Mouse (Mus musculus) layer of hippocampus, adult 11-12 months (tissue): ENCODE measurements around the gene Ccl25.
"Not testable (repeated sequence)": the region's sequence is repeated elsewhere in the genome, so short reads cannot be mapped to it uniquely, and the experiment has no call there.

Experiments
- DNase-seq: peaks from one replicate; pipeline ENCODE4 v3.0.0; 2022; ENCODE audit warnings: low spot score

Gene Ccl25

DNA sequence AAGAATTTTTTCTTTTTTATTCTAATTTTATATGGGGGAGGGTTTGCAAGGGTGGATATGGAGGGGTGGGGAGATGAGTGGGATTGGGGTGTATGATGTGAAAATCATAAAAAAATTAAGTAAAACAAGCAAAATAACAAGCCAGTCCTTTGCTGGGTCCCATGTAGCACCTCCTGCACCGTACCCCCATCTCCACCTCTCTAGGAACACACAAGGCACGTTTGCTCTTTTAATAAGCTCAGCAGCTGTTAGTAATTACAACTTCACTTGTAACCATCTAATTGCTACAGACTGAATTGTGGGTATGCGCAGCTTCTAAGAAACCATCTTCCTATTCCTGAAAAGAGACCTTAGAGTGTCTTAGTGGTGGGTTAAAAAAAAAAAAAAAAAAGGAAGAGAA lies 15.2 kb downstream of the Ccl25 start:
- DNase-seq = no peak

- no peak for DNase-seq
Observed at GRCm38 (mm10) chr8:4347661-4348060, 22.7 kb downstream of the Ccl25 start.

DNA sequence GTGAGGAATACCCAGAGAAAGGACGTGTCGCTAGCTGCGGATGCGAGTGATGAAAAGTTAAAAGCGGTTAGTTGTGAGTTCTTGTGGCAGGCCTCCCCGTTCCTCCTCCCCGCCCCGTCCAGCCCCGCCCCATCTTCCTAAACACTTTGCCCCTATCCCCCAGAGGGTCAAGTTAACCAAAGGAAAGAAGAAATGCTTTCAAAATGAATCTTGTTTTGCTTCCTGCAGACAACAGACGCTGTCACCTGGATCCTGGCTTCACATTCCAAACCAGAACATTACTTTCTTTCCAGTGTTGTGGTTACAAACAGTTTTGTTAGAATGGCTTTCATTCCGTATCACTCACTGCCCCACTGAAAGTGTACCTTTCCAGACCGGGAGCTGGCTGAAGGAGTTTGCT lies 23.3 kb downstream of the Ccl25 start:
- no peak for DNase-seq

DNA sequence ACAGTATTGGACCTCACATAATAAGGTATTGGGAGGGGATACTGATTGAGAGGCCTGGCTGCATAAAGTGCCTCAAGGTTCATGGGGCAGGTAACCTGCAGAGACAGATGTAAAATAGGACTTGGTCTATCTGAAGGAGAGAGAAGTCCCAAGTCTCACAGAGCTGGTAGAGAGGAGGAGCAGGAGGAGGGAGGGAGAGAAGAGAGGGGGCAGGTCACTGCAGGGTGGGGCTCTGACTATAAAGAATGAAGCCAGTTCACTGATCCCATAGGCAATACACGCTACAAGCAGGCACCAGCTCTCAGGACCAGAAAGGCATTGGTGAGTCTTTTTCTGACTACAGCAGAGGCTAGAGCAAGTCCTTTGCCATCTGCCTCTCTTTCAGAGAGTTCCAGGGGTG lies 24.3 kb downstream of the Ccl25 start:
- no peak for DNase-seq

DNA sequence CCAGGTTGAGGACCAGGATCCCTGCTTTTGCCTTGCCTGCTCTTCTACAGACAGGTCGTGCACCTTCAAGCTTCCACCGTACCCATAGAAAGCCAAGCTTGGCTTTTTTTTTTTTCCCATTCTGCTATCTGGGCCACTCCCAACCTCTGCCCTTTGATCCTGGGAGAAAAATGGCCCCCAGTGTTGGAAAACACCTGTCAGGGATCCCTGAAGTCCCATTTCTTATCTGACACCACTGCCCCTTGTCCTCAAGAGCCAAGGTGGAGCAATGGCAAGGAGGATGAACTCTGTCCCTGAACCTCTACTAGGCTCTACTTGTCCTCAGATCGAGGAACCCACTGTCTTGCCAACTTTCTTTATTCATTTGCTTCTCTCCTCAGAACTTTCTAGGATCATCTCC lies 25.6 kb downstream of the Ccl25 start:
- DNase-seq = no peak

DNA sequence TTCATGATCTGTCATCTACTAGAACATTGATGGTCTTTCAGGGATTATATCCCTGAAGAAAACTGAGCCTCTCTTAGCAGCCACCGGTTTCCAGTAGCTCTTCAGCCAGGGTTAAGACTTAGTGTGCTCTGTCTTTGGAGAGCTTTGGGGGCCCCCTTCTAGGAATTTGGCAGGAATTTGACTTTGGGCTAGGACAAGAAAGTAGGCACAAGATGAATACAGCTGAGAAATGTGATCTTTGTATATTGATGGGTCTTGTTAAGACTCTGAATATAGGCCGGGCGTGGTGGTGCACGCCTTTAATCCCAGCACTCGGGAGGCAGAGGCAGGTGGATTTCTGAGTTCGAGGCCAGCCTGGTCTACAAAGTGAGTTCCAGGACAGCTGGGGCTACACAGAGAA lies 27.6 kb downstream of the Ccl25 start:
- DNase-seq = not testable (repeated sequence)

- DNase-seq = no peak
Observed at GRCm38 (mm10) chr8:4353741-4354140, 28.7 kb downstream of the Ccl25 start.

GRCm38 (mm10) chr8:4354516-4354915 lies 29.5 kb downstream of the Ccl25 start:
- DNase-seq = no peak

GRCm38 (mm10) chr8:4355455-4355854 lies 30.4 kb downstream of the Ccl25 start:
- DNase-seq = no peak

GRCm38 (mm10) chr8:4359362-4359761 lies 34.4 kb downstream of the Ccl25 start:
- DNase-seq = no peak

DNA sequence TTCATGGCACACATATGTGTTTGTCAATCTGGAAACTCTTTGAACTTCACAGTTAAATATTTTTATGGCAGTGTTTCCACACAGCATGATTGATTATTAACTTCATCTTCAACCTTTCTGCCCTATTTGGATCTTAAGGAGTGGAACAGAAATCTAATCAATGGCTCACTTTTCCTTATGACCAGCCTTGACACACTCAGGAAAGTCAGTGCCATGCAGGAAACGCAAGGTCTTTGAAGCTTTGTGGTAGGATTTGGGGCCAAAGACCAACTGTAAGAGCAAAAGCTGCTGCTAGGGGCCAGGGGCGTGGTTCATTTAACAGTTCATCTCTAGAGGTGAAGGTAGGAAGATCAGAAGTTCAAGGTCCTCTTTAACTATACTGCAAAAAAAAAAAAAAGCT lies 35.9 kb downstream of the Ccl25 start:
- DNase-seq = no peak

DNA sequence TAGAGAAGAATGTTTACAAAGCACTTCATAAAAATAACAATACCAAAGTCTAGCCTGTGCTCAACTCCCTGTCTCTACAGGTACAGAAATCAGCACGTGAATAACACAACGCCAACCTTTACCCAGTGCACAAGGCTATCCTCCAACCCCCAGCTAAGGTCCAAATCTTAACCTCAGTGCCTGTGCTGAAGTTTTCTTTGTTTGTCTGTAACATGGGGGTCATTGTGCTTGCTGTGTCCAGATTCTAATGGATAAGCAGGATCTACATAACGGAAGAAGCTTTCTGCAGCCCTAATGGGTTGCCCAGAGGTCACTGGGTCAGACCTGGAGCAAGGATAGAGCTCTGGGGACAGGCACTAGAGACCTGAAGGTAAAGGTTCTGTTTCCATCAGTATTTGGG lies 41.2 kb downstream of the Ccl25 start:
- DNase-seq = no peak

GRCm38 (mm10) chr8:4367808-4368207 lies 42.8 kb downstream of the Ccl25 start:
- DNase-seq = peak; percentile 63

DNA sequence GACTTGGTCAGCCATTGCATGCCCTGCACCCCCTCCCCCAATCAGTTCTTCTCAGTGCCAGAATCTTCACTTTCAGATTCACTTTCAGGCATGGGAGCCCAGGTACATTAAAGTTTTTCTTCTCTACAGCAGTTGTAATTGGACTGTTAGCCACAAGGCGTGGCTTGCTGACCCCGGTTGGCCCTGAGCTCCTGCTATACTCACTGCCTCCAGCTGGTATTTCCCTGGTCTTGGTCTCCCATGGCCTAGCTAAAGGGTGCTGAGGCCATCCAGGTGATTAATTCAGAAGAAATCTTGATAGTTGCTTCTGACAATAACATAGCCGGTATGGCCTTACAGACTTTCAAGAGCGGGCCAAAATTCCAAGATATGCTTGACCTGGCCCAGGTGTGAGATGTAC lies 43.5 kb downstream of the Ccl25 start:
- DNase-seq = no peak

DNA sequence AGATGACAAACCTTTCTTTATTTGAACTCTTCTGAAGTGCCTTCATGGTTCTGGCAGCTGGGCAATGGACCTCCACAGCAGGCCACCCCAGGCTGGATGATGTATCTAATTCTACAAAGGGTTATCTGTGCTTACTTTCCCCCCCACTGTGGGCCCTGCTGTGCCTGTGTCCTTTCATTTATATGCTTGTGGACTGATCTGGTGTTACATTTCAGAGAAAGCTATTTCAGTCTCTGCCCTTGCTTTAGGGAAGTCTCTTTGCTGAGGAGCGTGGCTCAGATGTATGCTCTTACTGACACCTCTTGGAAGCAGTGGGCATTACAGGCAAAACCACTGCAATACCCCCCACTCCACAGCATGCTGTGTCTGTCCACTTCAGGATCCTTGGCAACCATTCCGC lies 45.1 kb downstream of the Ccl25 start:
- DNase-seq = peak; percentile 27

DNA sequence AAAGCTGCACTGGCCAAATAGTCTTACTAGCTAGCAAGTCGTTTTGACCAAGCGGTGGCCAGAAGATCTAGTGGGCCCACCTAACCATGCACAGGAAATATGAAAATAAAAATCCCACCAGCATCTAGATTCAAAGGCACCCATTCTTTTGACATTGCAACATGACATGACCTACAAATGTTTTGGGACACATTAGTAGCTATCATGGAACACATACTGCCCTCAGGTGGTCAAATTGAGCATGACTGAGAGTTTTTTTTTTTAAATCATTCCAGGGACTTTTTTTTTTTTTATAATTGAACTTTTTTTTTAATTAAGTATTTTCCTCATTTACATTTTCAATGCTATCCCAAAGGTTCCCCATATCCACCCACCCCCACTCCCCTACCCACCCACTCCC lies 47.6 kb downstream of the Ccl25 start:
- no peak for DNase-seq

DNA sequence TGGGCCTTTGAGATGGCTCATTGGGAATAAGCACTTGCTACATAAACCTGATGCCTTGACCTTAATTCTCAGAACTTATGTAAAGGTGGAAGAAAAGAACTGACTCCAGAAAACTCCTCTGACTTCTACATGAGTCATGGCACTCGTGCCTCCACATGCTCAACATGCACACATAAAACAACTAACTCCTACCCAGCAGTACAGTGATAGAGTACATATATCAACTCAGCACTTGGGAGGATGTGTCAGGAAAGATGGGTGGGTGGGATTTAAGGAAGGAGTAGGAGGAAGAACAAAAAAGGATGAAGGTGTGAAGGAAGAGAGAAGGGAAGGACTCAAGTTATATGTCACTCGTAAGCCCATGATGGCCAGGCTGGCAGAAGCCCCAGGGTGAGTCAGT lies 76.4 kb downstream of the Ccl25 start:
- no peak for DNase-seq

GRCm38 (mm10) chr8:4403960-4404879 lies 79.2 kb downstream of the Ccl25 start:
- no peak for DNase-seq

DNA sequence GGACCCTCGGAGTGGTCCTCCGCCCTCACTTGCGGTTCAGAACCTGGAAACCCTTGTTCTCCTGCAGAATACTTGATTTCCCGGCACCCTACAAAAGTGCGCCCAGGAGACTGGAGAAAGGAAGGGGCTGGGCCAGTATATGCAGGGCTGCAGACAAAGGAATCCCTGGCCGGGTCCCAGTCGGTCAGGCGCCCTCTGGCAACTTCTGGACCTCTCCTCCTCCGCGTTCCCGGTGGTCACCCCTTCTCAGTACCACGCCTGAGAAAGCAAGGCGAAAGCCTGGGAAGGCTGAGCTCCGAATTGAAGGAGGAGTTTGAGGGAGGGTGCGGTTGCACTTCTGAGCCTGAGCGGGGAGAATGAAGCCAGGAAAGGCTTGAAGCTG lies 79.9 kb downstream of the Ccl25 start:
- DNase-seq = no peak

DNA sequence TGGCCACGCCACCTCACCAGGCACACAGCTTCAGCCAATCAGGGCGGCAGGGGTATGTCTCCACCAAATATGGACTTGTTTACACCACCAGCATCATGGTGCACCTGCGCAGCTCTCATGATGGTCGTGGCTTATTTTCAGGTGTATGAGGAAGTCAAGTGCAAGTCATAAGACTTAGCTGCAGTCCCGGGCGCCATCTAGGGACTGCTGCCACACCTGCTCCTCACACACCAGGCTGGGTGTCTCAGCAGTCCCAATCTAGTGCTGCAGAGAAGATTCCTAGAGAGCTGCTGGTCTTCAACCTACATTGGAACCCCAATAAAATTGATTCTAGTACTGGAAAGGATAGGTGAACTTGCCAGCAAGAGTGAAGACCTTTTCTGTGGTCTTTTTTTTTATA lies 83.4 kb downstream of the Ccl25 start:
- DNase-seq = not testable (repeated sequence)
